Mouse (Mus musculus): ENCODE results near the gene Gpx2.

GRCm38 (mm10) chr12:76837844-76838650 lies 42.7 kb upstream of the Gpx2 start:
- no peak for TF ChIP-seq POLR2A (IDR thresholded peaks at IDR 0.05; ENCODE audit: low read depth, low read length)
- no peak for TF ChIP-seq BHLHE40 (IDR thresholded peaks at IDR 0.05; ENCODE audit: low read depth, low read length)
- TF ChIP-seq ZC3H11A (IDR thresholded peaks at IDR 0.05; ENCODE audit: low read depth, low read length): no peak
- TF ChIP-seq RCOR1 (conservative IDR thresholded peaks at IDR 0.05; ENCODE audit: low read depth, low read length): no peak
- TF ChIP-seq CTCF (conservative IDR thresholded peaks at IDR 0.05 in 1 of 2, IDR thresholded peaks at IDR 0.05 in 1 of 2; ENCODE audit: low read depth in 2 of 2, low read length in 2 of 2): no peak

Data from CH12.LX (cell line).